Comparison of ENCODE assay signal across 18 mouse cellular contexts in genomic region chr1:155482148-155482547, GRCm38 (mm10).
DNase-seq lines count a peak whose midpoint lies in the region; ATAC-seq lines count a peak whose summit lies in the region.
"Had no signal": no experiment of that assay in that cellular context is flagged by ENCODE, and none has a peak within 500 bp of the region (broad histone marks: within the 10 kb centered on the region; RNA-seq: fewer than 3 reads in every experiment).

No protein-coding gene starts in this region.

- peaks cover 3% of the 10 kb centered on the region; the same call in 1 of the 2 replicates for H3K27me3 ChIP-seq in hindbrain, embryonic 13.5 days
- H3K27me3 ChIP-seq in hindbrain, embryonic 11.5 days (ENCODE audit: control insufficient read depth, insufficient read depth, low read length): no peaks in the 10 kb centered on the region
- no peaks in the 10 kb centered on the region for H3K27me3 ChIP-seq in midbrain, embryonic 13.5 days
- no peaks in the 10 kb centered on the region; the same call in 1 of the 2 replicates for H3K27me3 ChIP-seq in midbrain, embryonic 11.5 days (ENCODE audit: control insufficient read depth, insufficient read depth, low read length)
- H3K27me3 ChIP-seq in hindbrain, embryonic 16.5 days (replicated peaks; ENCODE audit: control insufficient read depth, insufficient read depth, low read length): no peaks in the 10 kb centered on the region
- H3K27me3 ChIP-seq in midbrain, embryonic 16.5 days (ENCODE audit: control insufficient read depth, insufficient read depth, low read depth, low read length): no peaks in the 10 kb centered on the region
- H3K27me3 ChIP-seq: lung, embryonic 15.5 days; neural tube, embryonic 12.5 days had no signal

- no peaks in the 10 kb centered on the region for H3K36me3 ChIP-seq in hindbrain, embryonic 13.5 days
- H3K36me3 ChIP-seq in hindbrain, embryonic 11.5 days (ENCODE audit: control insufficient read depth, insufficient read depth, low read length): no peaks in the 10 kb centered on the region
- H3K36me3 ChIP-seq in midbrain, embryonic 13.5 days: no peaks in the 10 kb centered on the region
- H3K36me3 ChIP-seq in midbrain, embryonic 11.5 days (ENCODE audit: control insufficient read depth, insufficient read depth, low read length): no peaks in the 10 kb centered on the region
- no peaks in the 10 kb centered on the region for H3K36me3 ChIP-seq in hindbrain, embryonic 16.5 days (ENCODE audit: control insufficient read depth, insufficient read depth, low read length)
- H3K36me3 ChIP-seq in midbrain, embryonic 16.5 days (ENCODE audit: control insufficient read depth, insufficient read depth, low read length): no peaks in the 10 kb centered on the region
- H3K36me3 ChIP-seq: lung, embryonic 15.5 days; midbrain, embryonic 12.5 days; neural tube, embryonic 12.5 days had no signal

- no peak overlapping the region for H3K4me3 ChIP-seq in hindbrain, embryonic 13.5 days
- no peak overlapping the region for H3K4me3 ChIP-seq in hindbrain, embryonic 11.5 days (ENCODE audit: low read depth, low read length)
- no peak overlapping the region for H3K4me3 ChIP-seq in midbrain, embryonic 13.5 days (replicated peaks)
- no peak overlapping the region for H3K4me3 ChIP-seq in midbrain, embryonic 11.5 days (ENCODE audit: low read depth, low read length)
- no peak overlapping the region for H3K4me3 ChIP-seq in hindbrain, embryonic 16.5 days (ENCODE audit: low read length)
- no peak overlapping the region for H3K4me3 ChIP-seq in midbrain, embryonic 16.5 days (ENCODE audit: low read depth, low read length)
- H3K4me3 ChIP-seq: lung, embryonic 15.5 days; midbrain, embryonic 12.5 days; neural tube, embryonic 12.5 days had no signal

- DNase-seq in hindbrain, embryonic 11.5 days (ENCODE audit: low spot score): no peak
- no peak for DNase-seq in midbrain, embryonic 11.5 days (ENCODE audit: low spot score, missing footprints)
- DNase-seq: cerebellum, adult 2 months; forebrain, postnatal 0 days; gastrocnemius, postnatal 10 days; kidney, adult 11 months; kidney, postnatal 10 days; retina, postnatal 1 day; thymus, adult 2 months had no signal

- no peaks in the 10 kb centered on the region for H3K9me3 ChIP-seq in hindbrain, embryonic 13.5 days
- no peaks in the 10 kb centered on the region for H3K9me3 ChIP-seq in hindbrain, embryonic 11.5 days (ENCODE audit: control insufficient read depth, low read length)
- H3K9me3 ChIP-seq in midbrain, embryonic 13.5 days: no peaks in the 10 kb centered on the region
- no peaks in the 10 kb centered on the region for H3K9me3 ChIP-seq in midbrain, embryonic 11.5 days (ENCODE audit: control insufficient read depth, low read length)
- no peaks in the 10 kb centered on the region for H3K9me3 ChIP-seq in hindbrain, embryonic 16.5 days (ENCODE audit: control insufficient read depth, low read length)
- H3K9me3 ChIP-seq in midbrain, embryonic 16.5 days (replicated peaks; ENCODE audit: control insufficient read depth, low read length, poor library complexity, severe bottlenecking): no peaks in the 10 kb centered on the region
- H3K9me3 ChIP-seq: lung, embryonic 15.5 days; midbrain, embryonic 12.5 days; neural tube, embryonic 12.5 days had no signal

- peak overlapping the region; percentile 32; the same call in 1 of the 2 replicates for H3K27ac ChIP-seq in hindbrain, embryonic 13.5 days
- H3K27ac ChIP-seq in hindbrain, embryonic 11.5 days (ENCODE audit: low read depth, low read length): no peak overlapping the region
- H3K27ac ChIP-seq in midbrain, embryonic 13.5 days: no peak overlapping the region
- no peak overlapping the region; the same call in 1 of the 2 replicates for H3K27ac ChIP-seq in midbrain, embryonic 11.5 days (ENCODE audit: low read depth, low read length)
- H3K27ac ChIP-seq in hindbrain, embryonic 16.5 days (ENCODE audit: low read depth, low read length): no peak overlapping the region
- H3K27ac ChIP-seq in midbrain, embryonic 16.5 days (ENCODE audit: low read length): peak overlapping the region; percentile 33; the same call in 1 of the 2 replicates
- H3K27ac ChIP-seq: lung, embryonic 15.5 days; midbrain, embryonic 12.5 days; neural tube, embryonic 12.5 days had no signal

- no peak overlapping the region for H3K9ac ChIP-seq in hindbrain, embryonic 13.5 days
- no peak overlapping the region for H3K9ac ChIP-seq in hindbrain, embryonic 11.5 days (ENCODE audit: low read depth, low read length)
- H3K9ac ChIP-seq in midbrain, embryonic 13.5 days (replicated peaks): no peak overlapping the region
- no peak overlapping the region for H3K9ac ChIP-seq in midbrain, embryonic 11.5 days (ENCODE audit: low read length)
- H3K9ac ChIP-seq in hindbrain, embryonic 16.5 days (ENCODE audit: low read depth, low read length): no peak overlapping the region
- no peak overlapping the region; the same call in 1 of the 2 replicates for H3K9ac ChIP-seq in midbrain, embryonic 16.5 days (ENCODE audit: low read depth, low read length)
- H3K9ac ChIP-seq: forebrain, postnatal 0 days; lung, embryonic 15.5 days; midbrain, embryonic 12.5 days; neural tube, embryonic 12.5 days had no signal

- H3K4me1 ChIP-seq in hindbrain, embryonic 13.5 days (replicated peaks): peaks cover 17% of the 10 kb centered on the region
- H3K4me1 ChIP-seq in hindbrain, embryonic 11.5 days (replicated peaks; ENCODE audit: control insufficient read depth, insufficient read depth, low read length): no peaks in the 10 kb centered on the region; the same call in 1 of the 2 replicates
- H3K4me1 ChIP-seq in midbrain, embryonic 13.5 days (replicated peaks): peaks cover 16% of the 10 kb centered on the region
- H3K4me1 ChIP-seq in midbrain, embryonic 11.5 days (ENCODE audit: control insufficient read depth, insufficient read depth, low read length): peaks cover 4% of the 10 kb centered on the region; the same call in 1 of the 2 replicates
- peaks cover 3% of the 10 kb centered on the region for H3K4me1 ChIP-seq in hindbrain, embryonic 16.5 days (ENCODE audit: control insufficient read depth, insufficient read depth, low read depth, low read length)
- H3K4me1 ChIP-seq in midbrain, embryonic 16.5 days (ENCODE audit: control insufficient read depth, insufficient read depth, low read length): peaks cover 15% of the 10 kb centered on the region

- WGBS in hindbrain, embryonic 13.5 days: 42% methylated on average over 9 of the region's 9 CpGs
- whole genome bisulfite sequencing in hindbrain, embryonic 11.5 days: 64% methylated on average over 9 of the region's 9 CpGs
- 40% methylated on average over 9 of the region's 9 CpGs for WGBS in midbrain, embryonic 13.5 days
- WGBS in midbrain, embryonic 11.5 days: 66% methylated on average over 9 of the region's 9 CpGs
- WGBS in hindbrain, embryonic 16.5 days: 40% methylated on average over 9 of the region's 9 CpGs
- 21% methylated on average over 9 of the region's 9 CpGs for WGBS in midbrain, embryonic 16.5 days

- ATAC-seq in hindbrain, embryonic 13.5 days (ENCODE audit: low FRiP score): 0 out of 2 replicates have a peak, but pooled peaks have one; percentile 13
- ATAC-seq in hindbrain, embryonic 11.5 days (ENCODE audit: low FRiP score): no peak
- ATAC-seq in midbrain, embryonic 13.5 days: no peak
- no peak for ATAC-seq in midbrain, embryonic 11.5 days (ENCODE audit: low FRiP score)
- ATAC-seq in hindbrain, embryonic 16.5 days: peak; percentile 17; the same call in 1 of the 2 replicates
- no peak for ATAC-seq in midbrain, embryonic 16.5 days
- ATAC-seq in inflammation-experienced regulatory T-cells, adult 6 months: no peak
- no peak for ATAC-seq in megakaryocyte, adult 5-6 weeks (ENCODE audit: poor library complexity, severe bottlenecking)

- peak overlapping the region; percentile 11; the same call in 1 of the 2 replicates for H3K4me2 ChIP-seq in hindbrain, embryonic 13.5 days
- no peak overlapping the region for H3K4me2 ChIP-seq in hindbrain, embryonic 11.5 days (replicated peaks; ENCODE audit: low read depth, low read length)
- H3K4me2 ChIP-seq in midbrain, embryonic 13.5 days (replicated peaks): peak overlapping the region; percentile 16
- no peak overlapping the region for H3K4me2 ChIP-seq in midbrain, embryonic 11.5 days
- no peak overlapping the region for H3K4me2 ChIP-seq in hindbrain, embryonic 16.5 days (ENCODE audit: low read length)
- peak overlapping the region; percentile 5 for H3K4me2 ChIP-seq in midbrain, embryonic 16.5 days (ENCODE audit: low read length)
- H3K4me2 ChIP-seq: lung, embryonic 15.5 days; midbrain, embryonic 12.5 days; neural tube, embryonic 12.5 days had no signal

Comparison
In these comparisons a context has a peak if more than half of its experiments do, and no peak if none do; other contexts are left out.
1. ATAC-seq: peak in hindbrain, embryonic 13.5 days (single experiment) and hindbrain, embryonic 16.5 days (single experiment); none in hindbrain, embryonic 11.5 days (single experiment), midbrain, embryonic 13.5 days (single experiment), midbrain, embryonic 11.5 days (single experiment), midbrain, embryonic 16.5 days (single experiment), inflammation-experienced regulatory T-cells, adult 6 months (single experiment) and megakaryocyte, adult 5-6 weeks (single experiment).
2. H3K27ac ChIP-seq: peak in hindbrain, embryonic 13.5 days (single experiment) and midbrain, embryonic 16.5 days (single experiment); none in hindbrain, embryonic 11.5 days (single experiment), midbrain, embryonic 13.5 days (single experiment), midbrain, embryonic 11.5 days (single experiment) and hindbrain, embryonic 16.5 days (single experiment).
3. H3K4me2 ChIP-seq: peak in hindbrain, embryonic 13.5 days (single experiment), midbrain, embryonic 13.5 days (single experiment) and midbrain, embryonic 16.5 days (single experiment); none in hindbrain, embryonic 11.5 days (single experiment), midbrain, embryonic 11.5 days (single experiment) and hindbrain, embryonic 16.5 days (single experiment).